Mouse (Mus musculus) neural tube, embryonic 11.5 days (tissue): ENCODE data around the gene Gstm5. TPM values are rescaled to one million over a fixed set of nuclear protein-coding genes. Genes with fewer than 3 reads are reported as not detected.

Experiments used
- polyA plus RNA-seq: library from polyadenylated mRNA; unstranded; fragments of >200 nt; fragmentation: Nextera tagmentation; extraction: Ambion mirVana; gene quantifications from 2 replicates; pipeline ENCODE4 v1.2.1, GENCODE M21; 2014

Gene Gstm5
- polyA plus RNA-seq, 1 experiment from 2014 or later = 210 TPM

Other genes with a start within 250 kb of the Gstm5 start
- gene Ahcyl1, start 199.3 kb upstream of the Gstm5 start, polyA plus RNA-seq = 124 and 127 TPM in 2 replicates
- 5.6 and 6.0 TPM in 2 replicates for gene Csf1, start 135.4 kb upstream of the Gstm5 start, polyA plus RNA-seq
- gene Eps8l3, start 18.6 kb upstream of the Gstm5 start, polyA plus RNA-seq = 0.11 TPM in 1 of 2 replicates, not detected in the other
- gene Gstm7, start 36.0 kb downstream of the Gstm5 start, polyA plus RNA-seq = 49.9 and 50.8 TPM in 2 replicates
- 5.3 and 6.2 TPM in 2 replicates for gene Gstm6, start 47.9 kb downstream of the Gstm5 start, polyA plus RNA-seq
- not detected in 2 replicates for gene Gstm3, start 73.5 kb downstream of the Gstm5 start, polyA plus RNA-seq
- gene Gstm2, start 90.6 kb downstream of the Gstm5 start, polyA plus RNA-seq = 18.5 and 20.8 TPM in 2 replicates
- gene Gstm1, start 122.2 kb downstream of the Gstm5 start, polyA plus RNA-seq = 28.0 and 31.5 TPM in 2 replicates
- gene Gstm4, start 149.1 kb downstream of the Gstm5 start, polyA plus RNA-seq = 12.4 and 12.9 TPM in 2 replicates
- gene Ampd2, start 190.8 kb downstream of the Gstm5 start, polyA plus RNA-seq = 40.1 and 42.9 TPM in 2 replicates
- gene Gnat2, start 197.0 kb downstream of the Gstm5 start, polyA plus RNA-seq = 0.73 and 0.99 TPM in 2 replicates